Mouse (Mus musculus): ENCODE results near the gene Retreg3.

Gene Retreg3

GRCm38 (mm10) chr11:101118105-101118504 lies 1.6 kb downstream of the Retreg3 start:
- DNase-seq (ENCODE audit: low spot score), result no peak

GRCm38 (mm10) chr11:101115564-101115963 lies 4.1 kb downstream of the Retreg3 start:
- DNase-seq (ENCODE audit: low spot score), result no peak

GRCm38 (mm10) chr11:101112186-101112585 lies 7.5 kb downstream of the Retreg3 start:
- DNase-seq (ENCODE audit: low spot score), result no peak

GRCm38 (mm10) chr11:101111178-101111577 lies 8.5 kb downstream of the Retreg3 start:
- DNase-seq (ENCODE audit: low spot score), result no peak

DNA sequence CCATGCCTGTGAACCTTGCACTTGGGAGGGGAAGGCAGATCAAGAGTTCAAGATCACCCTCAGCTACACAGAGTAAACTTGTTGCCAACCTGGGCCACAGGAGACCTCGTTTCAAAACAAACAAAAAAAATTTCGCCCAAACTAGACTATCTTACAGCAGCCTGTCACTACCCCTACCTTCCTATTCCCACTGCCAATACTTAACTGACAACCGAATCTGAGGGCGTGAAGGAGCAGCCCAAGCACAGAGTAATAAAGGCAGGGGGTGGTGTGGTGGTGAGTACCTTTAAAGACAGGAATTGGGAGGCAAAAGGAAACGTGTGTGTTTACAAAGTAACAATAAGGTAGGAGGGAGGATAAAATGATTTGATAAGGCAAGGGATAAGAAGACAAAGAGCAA lies 9.0 kb downstream of the Retreg3 start:
- DNase-seq (ENCODE audit: low spot score), result no peak

GRCm38 (mm10) chr11:101109351-101109750 lies 10.3 kb downstream of the Retreg3 start:
- DNase-seq (ENCODE audit: low spot score), result no peak

GRCm38 (mm10) chr11:101103011-101103410 lies 16.7 kb downstream of the Retreg3 start:
- DNase-seq (ENCODE audit: low spot score), result no peak

DNA sequence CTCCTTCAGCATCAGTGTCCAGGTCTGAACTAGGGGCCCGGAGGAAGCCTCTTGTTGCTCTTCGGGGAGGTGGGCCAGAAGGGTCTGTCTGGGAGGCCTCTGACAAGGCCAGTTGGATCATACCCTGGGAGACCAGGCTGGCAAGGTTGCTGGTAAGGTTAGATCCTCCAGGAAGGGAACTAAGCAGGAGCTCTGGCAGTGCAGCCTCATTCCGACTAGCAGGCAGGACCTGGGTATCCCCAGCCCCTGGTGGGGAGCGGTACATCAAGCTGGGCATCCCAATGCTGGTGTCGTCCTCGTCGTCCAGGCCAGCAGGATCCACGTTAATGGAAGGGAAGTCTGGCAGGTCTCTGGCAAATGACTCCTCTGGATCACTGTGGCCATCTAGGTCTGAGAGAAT lies 21.5 kb downstream of the Retreg3 start:
- no peak for DNase-seq (ENCODE audit: low spot score)

DNA sequence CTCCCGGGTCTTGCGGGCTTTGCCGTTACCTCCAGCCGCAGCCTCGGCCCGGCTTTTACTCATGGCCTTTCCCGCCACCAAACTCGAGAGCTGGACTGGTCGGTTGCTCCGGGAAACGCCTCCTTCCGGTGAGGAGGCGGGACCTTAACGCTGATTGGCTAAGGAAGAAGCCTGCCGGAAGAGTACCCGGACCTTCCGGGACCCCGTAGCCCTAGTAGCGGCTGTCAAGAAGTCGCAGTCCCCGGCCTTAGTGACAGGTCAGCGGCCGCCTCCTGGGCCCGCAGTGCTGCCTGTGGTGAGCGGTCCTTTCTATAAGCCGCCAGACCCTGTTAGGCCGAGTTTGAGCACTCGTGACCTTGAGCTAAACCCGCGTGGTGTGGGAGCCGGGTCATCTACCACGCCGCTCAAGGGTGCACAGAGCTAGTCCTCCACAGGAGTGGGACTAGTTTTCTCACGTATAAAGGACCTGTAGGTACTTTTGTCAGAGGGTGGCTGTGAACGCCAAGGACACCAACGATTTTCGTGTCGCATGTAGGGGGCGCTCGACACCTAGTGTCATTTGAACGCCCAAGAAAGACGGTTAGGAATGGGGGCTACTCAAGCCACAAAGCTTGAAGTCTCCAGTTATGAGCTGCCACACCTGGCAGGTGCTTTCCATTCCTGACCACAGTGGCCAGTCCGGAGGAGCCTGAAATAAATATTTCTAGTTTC lies 24.2 kb downstream of the Retreg3 start, which contains the start of gene Psmc3ip:
Psmc3ip (minus strand) TSS at position 123 of the 711 bp plus-strand sequence.
- peak; percentile 98 for DNase-seq (ENCODE audit: low spot score)

- peak; percentile 28 for DNase-seq (ENCODE audit: low spot score)
Measured at GRCm38 (mm10) chr11:101094930-101095313, 24.8 kb downstream of the Retreg3 start.

DNA sequence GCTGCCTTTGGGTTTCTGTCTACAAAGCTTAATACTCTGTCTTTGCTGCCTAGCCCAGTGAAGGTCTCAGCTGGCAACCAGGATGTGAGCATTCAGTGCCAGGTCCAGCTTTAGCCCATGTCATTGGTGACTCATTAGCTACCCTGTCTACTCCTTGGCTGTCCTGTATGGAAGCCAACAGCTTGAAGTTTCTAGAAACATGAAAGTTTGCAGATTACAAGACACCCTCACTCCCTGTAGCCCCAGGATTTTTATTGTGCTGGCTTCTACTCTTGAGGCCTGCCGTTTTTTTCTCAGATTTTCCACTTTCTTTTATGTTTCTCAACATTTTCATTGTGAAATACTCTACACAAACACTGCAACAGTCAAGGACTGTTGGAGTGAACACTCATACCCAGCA lies 29.8 kb downstream of the Retreg3 start:
- DNase-seq (ENCODE audit: low spot score), result no peak

- DNase-seq (ENCODE audit: low spot score), result no peak
Measured at GRCm38 (mm10) chr11:101087682-101088055, 32.0 kb downstream of the Retreg3 start.

GRCm38 (mm10) chr11:101086756-101087681 lies 32.7 kb downstream of the Retreg3 start, which contains the start of gene Mlx:
TSS of gene Mlx (plus strand) at chr11:101087277.
- DNase-seq (ENCODE audit: low spot score), result peak; percentile 97

DNA sequence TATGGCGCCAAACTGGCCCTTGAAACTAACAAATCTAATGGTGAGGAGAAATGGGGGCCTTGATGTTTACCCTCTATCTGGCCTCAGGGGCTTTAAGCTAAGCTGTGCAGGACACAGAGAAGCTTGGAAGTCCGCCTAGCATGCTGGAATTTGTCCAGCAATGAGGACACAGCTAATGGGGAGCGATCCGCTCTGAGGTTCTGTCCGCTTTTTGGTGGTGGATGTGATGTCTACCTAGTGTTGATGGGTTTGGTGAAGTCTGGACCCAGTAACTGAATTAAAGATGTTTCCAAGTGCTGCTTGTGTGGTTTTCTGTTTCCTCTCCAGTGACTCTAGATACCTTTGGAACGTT lies 33.4 kb downstream of the Retreg3 start:
- DNase-seq (ENCODE audit: low spot score), result no peak

DNA sequence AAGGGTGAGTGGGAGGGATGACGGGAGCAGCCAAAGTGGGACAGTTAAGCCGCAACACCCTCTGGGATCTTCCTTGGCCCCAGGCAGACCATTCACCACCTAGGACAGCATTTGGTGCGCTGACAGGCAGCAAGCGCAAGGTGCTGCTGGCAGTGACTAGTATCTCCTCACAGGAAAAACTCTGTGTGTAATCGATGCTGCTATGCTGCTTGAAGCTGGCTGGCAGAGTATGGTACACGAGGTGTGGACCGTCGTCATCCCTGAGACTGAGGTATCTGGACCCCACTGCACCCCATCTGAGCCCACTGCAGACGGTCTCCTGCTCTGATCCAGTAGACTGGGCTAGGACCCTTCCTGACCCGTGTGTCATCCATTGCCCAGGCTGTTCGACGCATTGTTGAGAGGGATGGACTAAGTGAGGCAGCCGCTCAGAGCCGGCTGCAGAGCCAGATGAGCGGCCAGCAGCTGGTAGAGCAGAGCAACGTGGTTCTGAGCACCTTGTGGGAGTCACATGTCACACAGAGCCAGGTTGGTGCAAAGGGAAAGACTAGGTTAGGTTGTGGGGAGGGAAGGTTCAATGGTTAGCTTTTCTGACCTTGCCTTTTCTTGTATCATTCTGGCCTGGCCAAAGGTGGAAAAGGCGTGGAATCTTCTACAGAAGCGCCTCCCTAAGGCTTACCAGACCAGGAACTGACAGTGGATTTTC lies 33.9 kb downstream of the Retreg3 start:
- no peak for DNase-seq (ENCODE audit: low spot score)

- DNase-seq (ENCODE audit: low spot score), result no peak
Measured at GRCm38 (mm10) chr11:101084811-101085210, 34.9 kb downstream of the Retreg3 start.

DNA sequence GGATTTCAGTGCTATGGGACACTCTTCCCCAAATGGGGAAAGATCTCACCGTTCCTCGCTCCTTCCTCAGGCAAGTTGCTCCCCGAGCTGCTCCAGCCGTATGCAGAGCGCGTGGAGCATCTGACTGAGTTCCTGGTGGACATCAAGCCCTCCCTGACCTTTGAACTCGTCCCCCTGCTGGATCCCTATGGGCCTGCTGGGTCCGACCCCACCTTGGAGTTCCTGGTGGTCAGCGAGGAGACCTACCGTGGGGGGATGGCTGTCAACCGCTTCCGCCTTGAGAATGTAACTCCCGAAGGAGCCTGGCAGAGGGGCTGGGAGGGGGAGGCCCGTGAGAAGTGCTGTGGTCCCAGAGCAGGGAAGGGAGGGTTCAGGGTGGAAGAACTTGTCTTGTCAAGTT lies 35.4 kb downstream of the Retreg3 start:
- DNase-seq (ENCODE audit: low spot score), result no peak

DNA sequence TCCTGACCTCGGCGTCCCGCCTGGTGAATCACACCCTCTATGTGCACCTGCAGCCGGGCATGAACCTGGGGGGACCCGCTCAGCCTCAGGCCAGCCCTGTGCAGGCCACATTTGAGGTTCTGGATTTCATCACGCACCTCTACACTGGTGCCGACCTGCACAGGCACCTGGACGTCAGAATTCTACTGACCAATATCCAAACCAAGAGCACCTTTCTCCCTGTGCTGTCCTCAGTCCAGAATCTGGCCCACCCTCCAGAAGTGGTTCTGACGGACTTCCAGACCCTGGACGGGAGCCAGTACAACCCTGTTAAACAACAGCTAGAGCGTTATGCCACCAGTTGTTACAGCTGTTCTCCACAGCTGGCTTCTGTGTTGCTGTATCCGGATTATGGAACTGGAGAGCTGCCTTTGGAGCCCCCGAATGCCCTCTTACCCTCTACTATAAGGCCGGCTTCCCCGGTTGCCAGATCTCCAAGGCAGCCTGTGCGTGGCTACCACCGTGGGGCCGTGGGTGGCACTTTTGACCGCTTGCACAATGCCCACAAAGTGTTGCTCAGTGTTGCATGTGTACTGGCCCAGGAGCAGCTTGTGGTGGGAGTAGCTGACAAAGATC lies 36.5 kb downstream of the Retreg3 start:
- DNase-seq (ENCODE audit: low spot score), result no peak

DNA sequence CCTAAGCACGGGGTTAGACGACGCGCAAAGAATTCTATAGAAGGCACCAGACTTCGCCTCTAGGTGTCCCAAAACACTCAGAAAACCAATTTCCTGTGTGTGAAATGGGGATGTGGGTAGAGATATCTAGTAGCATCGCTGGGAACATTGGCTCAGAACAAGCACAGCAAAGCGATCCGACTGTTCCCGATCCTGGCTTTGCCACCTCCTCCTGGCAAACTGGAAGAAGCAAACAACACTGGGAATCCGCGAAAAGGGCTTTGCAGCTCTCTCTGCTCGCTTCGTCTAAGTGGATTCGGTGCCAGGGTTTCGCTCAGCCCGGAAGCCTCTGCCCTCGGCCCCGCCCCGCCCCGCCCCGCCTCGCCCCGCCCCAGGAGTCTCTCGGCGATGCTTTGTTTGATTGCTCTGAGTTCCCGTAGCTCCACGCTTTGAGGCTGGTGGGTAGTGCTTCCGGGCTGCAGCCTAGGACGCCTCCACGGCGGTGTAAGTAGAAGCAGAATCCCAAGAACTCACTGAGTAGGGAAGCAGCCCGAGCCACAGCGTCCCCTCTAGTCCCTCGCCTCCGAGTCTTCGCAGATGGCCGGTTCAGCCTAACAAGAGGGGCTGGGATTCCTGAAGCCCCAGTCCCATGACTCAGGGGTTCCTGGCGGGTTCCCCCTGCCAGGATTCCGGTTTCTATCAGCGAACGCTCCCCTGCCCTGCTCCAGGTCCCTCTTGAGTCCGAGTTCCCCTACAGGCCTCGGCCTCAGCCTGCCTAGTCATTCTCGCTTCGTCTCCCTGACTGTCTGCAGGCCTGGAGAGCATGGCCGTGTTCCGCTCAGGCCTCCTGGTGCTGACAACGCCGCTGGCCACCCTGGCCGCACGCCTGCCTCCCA lies 37.2 kb downstream of the Retreg3 start, which contains the start of gene Coasy:
Coasy (plus strand) TSS at position 358 of the 875 bp plus-strand sequence.
- peak; percentile 93 for DNase-seq (ENCODE audit: low spot score)

GRCm38 (mm10) chr11:101081659-101082058 lies 38.0 kb downstream of the Retreg3 start:
- DNase-seq (ENCODE audit: low spot score), result no peak

DNA sequence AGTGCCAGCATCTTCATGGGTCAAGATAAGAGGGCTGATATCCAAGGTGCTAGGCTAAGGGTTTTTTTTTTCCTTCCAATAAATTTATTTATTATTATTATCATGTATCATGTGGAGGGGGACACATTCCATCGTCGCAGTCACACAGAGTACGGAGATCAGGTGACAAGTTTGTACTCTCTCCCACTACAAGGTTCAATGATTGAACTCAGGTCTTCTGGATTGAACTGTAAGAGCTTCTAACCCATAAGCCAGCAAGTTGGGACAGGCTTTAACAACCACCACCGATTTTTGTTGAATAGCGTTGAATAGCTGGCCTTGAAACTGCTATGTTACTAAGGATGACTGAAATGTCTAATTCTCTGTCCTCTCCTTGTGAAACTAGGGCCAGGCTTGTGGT lies 39.3 kb downstream of the Retreg3 start:
- no peak for DNase-seq (ENCODE audit: low spot score)
